Mouse (Mus musculus) frontal cortex, postnatal 36 days (tissue): ENCODE data around the gene Fam81b.
A peak's percentile ranks its signal among the peaks of the same experiment; 100 is the strongest.

Source experiments
- DNase-seq, 2 experiments: peaks; one replicate each; pipeline ENCODE4 v3.0.0; 2022; ENCODE audit warnings: low spot score in 2 of 2

The Fam81b gene

GRCm38 (mm10) chr13:76194937-76195336 is 109.9 kb downstream of the Fam81b start:
- peak in 1 of 2 experiments; percentile 24 for DNase-seq

- no peak for DNase-seq
These were observed 114.6 kb downstream of the Fam81b start for GRCm38 (mm10) chr13:76190273-76190672.

GRCm38 (mm10) chr13:76189190-76189589 is 115.7 kb downstream of the Fam81b start:
- DNase-seq: peak; percentile 29 to 52

GRCm38 (mm10) chr13:76187651-76188050 is 117.2 kb downstream of the Fam81b start:
- no peak for DNase-seq

- no peak for DNase-seq
These were observed 126.2 kb downstream of the Fam81b start for GRCm38 (mm10) chr13:76178700-76179099.

- DNase-seq: no peak
These were observed 130.6 kb downstream of the Fam81b start for GRCm38 (mm10) chr13:76174297-76174696.

GRCm38 (mm10) chr13:76160587-76160986 is 144.3 kb downstream of the Fam81b start:
- DNase-seq: no peak

- no peak for DNase-seq
These were observed 147.4 kb downstream of the Fam81b start for GRCm38 (mm10) chr13:76157508-76157907.

GRCm38 (mm10) chr13:76157099-76157498 is 147.8 kb downstream of the Fam81b start:
- DNase-seq: no peak
